ENCODE assay signal across 10 mouse cellular contexts in genomic region chr5:114482587-114483011, GRCm38 (mm10). TPM values are rescaled to one million over a fixed set of nuclear protein-coding genes. Genes with fewer than 3 reads are reported as not detected.
A peak's percentile ranks its signal among the peaks of the same experiment; 100 is the strongest.
DNase-seq lines count a peak whose midpoint lies in the region; ATAC-seq and TF ChIP-seq lines count a peak whose summit lies in the region.
"Had no signal": no experiment of that assay in that cellular context is flagged by ENCODE, and none has a peak within 500 bp of the region (broad histone marks: within the 10 kb centered on the region; RNA-seq: fewer than 3 reads in every experiment).

No protein-coding gene starts in this region.

- no peak for TF ChIP-seq EP300 in CH12.LX (IDR thresholded peaks at IDR 0.05; ENCODE audit: low read length)

- no peaks in the 10 kb centered on the region for H3K79me2 ChIP-seq in CH12.LX (replicated peaks; ENCODE audit: control insufficient read depth, extremely low read depth, insufficient read depth, poor library complexity, severe bottlenecking)

- TF ChIP-seq POLR2A in CH12.LX (IDR thresholded peaks at IDR 0.05; ENCODE audit: low read depth, low read length): no peak

- no peaks in the 10 kb centered on the region for H3K36me3 ChIP-seq in heart, embryonic 13.5 days
- H3K36me3 ChIP-seq in heart, embryonic 12.5 days: no peaks in the 10 kb centered on the region
- no peaks in the 10 kb centered on the region for H3K36me3 ChIP-seq in CH12.LX (replicated peaks in 1 of 2; ENCODE audit: control insufficient read depth in 1 of 2, insufficient read depth in 1 of 2, low read length in 1 of 2)
- no peaks in the 10 kb centered on the region for H3K36me3 ChIP-seq in forebrain, embryonic 12.5 days (replicated peaks)
- no peaks in the 10 kb centered on the region for H3K36me3 ChIP-seq in neural tube, embryonic 11.5 days (ENCODE audit: control insufficient read depth, insufficient read depth, low read length)

- H3K4me1 ChIP-seq in heart, embryonic 13.5 days: peaks cover 5% of the 10 kb centered on the region; the same call in 1 of the 2 replicates
- no peaks in the 10 kb centered on the region for H3K4me1 ChIP-seq in heart, embryonic 12.5 days (replicated peaks)
- H3K4me1 ChIP-seq in CH12.LX (ENCODE audit: control insufficient read depth in 1 of 2, insufficient read depth in 2 of 2): peaks cover 7 to 27% of the 10 kb centered on the region in 2 experiments
- H3K4me1 ChIP-seq in forebrain, embryonic 12.5 days: peaks cover 20% of the 10 kb centered on the region
- H3K4me1 ChIP-seq in neural tube, embryonic 11.5 days (ENCODE audit: control insufficient read depth, insufficient read depth, low read length): peaks cover 4% of the 10 kb centered on the region

- no peak overlapping the region for H3K9ac ChIP-seq in heart, embryonic 13.5 days
- no peak overlapping the region for H3K9ac ChIP-seq in heart, embryonic 12.5 days
- no peak overlapping the region for H3K9ac ChIP-seq in CH12.LX (ENCODE audit: insufficient read depth, low read depth)
- H3K9ac ChIP-seq in forebrain, embryonic 12.5 days: peak overlapping the region; percentile 17; the same call in 1 of the 2 replicates
- no peak overlapping the region for H3K9ac ChIP-seq in neural tube, embryonic 11.5 days (ENCODE audit: low read length)

- no peak for TF ChIP-seq CTCF in CH12.LX (conservative IDR thresholded peaks at IDR 0.05 in 1 of 2, IDR thresholded peaks at IDR 0.05 in 1 of 2; ENCODE audit: low read depth in 2 of 2, low read length in 2 of 2)

- dilution Hi-C loops in CH12.LX (cut with MboI; ENCODE audit: extremely low pct_ligation_motif_present, extremely low pct_unique_long_range_greater_than_20kb, low sequenced_read_pairs): no loop called here

- DNase-seq in CH12.LX (ENCODE audit: extremely low read depth): peak; percentile 81
- peak; percentile 51 for DNase-seq in neural tube, embryonic 11.5 days (ENCODE audit: low spot score)
- DNase-seq in ovary, postnatal 36 days (ENCODE audit: low spot score): no peak
- no peak for DNase-seq in cerebellum, adult 8-10 months
- no peak for DNase-seq in gastrocnemius, postnatal 10 days
- DNase-seq: adrenal gland, postnatal 25 days had no signal

- no peak overlapping the region for H3K4me3 ChIP-seq in heart, embryonic 13.5 days
- H3K4me3 ChIP-seq in heart, embryonic 12.5 days: no peak overlapping the region
- peak overlapping the region in 1 of 3 experiments; percentile 11 for H3K4me3 ChIP-seq in CH12.LX (replicated peaks in 1 of 3; ENCODE audit: low read depth in 2 of 3, low read length in 2 of 3, poor library complexity in 1 of 3)
- H3K4me3 ChIP-seq in forebrain, embryonic 12.5 days (replicated peaks): no peak overlapping the region
- H3K4me3 ChIP-seq in neural tube, embryonic 11.5 days (ENCODE audit: low read depth, low read length): no peak overlapping the region
- H3K4me3 ChIP-seq: left cerebral cortex, adult 2 months had no signal

- H3K27me3 ChIP-seq in heart, embryonic 13.5 days (replicated peaks): no peaks in the 10 kb centered on the region
- no peaks in the 10 kb centered on the region for H3K27me3 ChIP-seq in heart, embryonic 12.5 days (replicated peaks)
- peaks cover 18% of the 10 kb centered on the region for H3K27me3 ChIP-seq in CH12.LX (replicated peaks)
- peaks cover 16% of the 10 kb centered on the region; the same call in 1 of the 2 replicates for H3K27me3 ChIP-seq in forebrain, embryonic 12.5 days
- H3K27me3 ChIP-seq in neural tube, embryonic 11.5 days (ENCODE audit: control insufficient read depth, insufficient read depth, low read length): no peaks in the 10 kb centered on the region

- no peak overlapping the region for H3K27ac ChIP-seq in heart, embryonic 13.5 days (replicated peaks)
- H3K27ac ChIP-seq in heart, embryonic 12.5 days (ENCODE audit: poor library complexity, severe bottlenecking): no peak overlapping the region
- H3K27ac ChIP-seq in CH12.LX (ENCODE audit: insufficient read depth, low read depth): no peak overlapping the region
- peak overlapping the region; percentile 65 for H3K27ac ChIP-seq in forebrain, embryonic 12.5 days
- no peak overlapping the region for H3K27ac ChIP-seq in neural tube, embryonic 11.5 days (ENCODE audit: low read depth, low read length)
- H3K27ac ChIP-seq: left cerebral cortex, adult 2 months had no signal

- no peak for ATAC-seq in heart, embryonic 13.5 days (ENCODE audit: extremely low read depth, insufficient number of reproducible peaks, low FRiP score, low TSS enrichment)
- no peak for ATAC-seq in heart, embryonic 12.5 days (ENCODE audit: insufficient number of reproducible peaks, low FRiP score)
- ATAC-seq in forebrain, embryonic 12.5 days (ENCODE audit: low FRiP score): peak; percentile 83
- peak; percentile 61 for ATAC-seq in neural tube, embryonic 11.5 days (ENCODE audit: insufficient read depth, low FRiP score, low TSS enrichment)

- TF ChIP-seq RAD21 in CH12.LX (IDR thresholded peaks at IDR 0.05; ENCODE audit: low read depth, low read length): no peak

- WGBS in heart, embryonic 13.5 days: 35% methylated on average over 14 of the region's 14 CpGs
- WGBS in heart, embryonic 12.5 days: 33% methylated on average over 14 of the region's 14 CpGs
- WGBS in forebrain, embryonic 12.5 days: 4% methylated on average over 14 of the region's 14 CpGs
- WGBS in neural tube, embryonic 11.5 days: 4% methylated on average over 14 of the region's 14 CpGs

- in situ Hi-C loops in CH12.LX (cut with MboI; ENCODE audit: low pct_ligation_motif_present, low pct_unique_long_range_greater_than_20kb, low sequenced_read_pairs): loop anchor here (10.0 kb wide), 1 partner anchor 132 kb away; no protein-coding TSS in a partner anchor

- H3K9me3 ChIP-seq in heart, embryonic 13.5 days: no peaks in the 10 kb centered on the region
- H3K9me3 ChIP-seq in heart, embryonic 12.5 days (replicated peaks): no peaks in the 10 kb centered on the region
- H3K9me3 ChIP-seq in CH12.LX (replicated peaks; ENCODE audit: low read length): peaks cover 10% of the 10 kb centered on the region
- H3K9me3 ChIP-seq in forebrain, embryonic 12.5 days: no peaks in the 10 kb centered on the region
- H3K9me3 ChIP-seq in neural tube, embryonic 11.5 days (ENCODE audit: control insufficient read depth, low read length): no peaks in the 10 kb centered on the region

- 0 out of 2 replicates have a peak overlapping the region, but pooled peaks have one; percentile 11 for H3K4me2 ChIP-seq in heart, embryonic 13.5 days
- H3K4me2 ChIP-seq in heart, embryonic 12.5 days: no peak overlapping the region
- H3K4me2 ChIP-seq in CH12.LX (ENCODE audit: insufficient read depth, low read depth, poor library complexity, severe bottlenecking): peak overlapping the region; percentile 33; the same call in 1 of the 2 replicates
- peak overlapping the region; percentile 33 for H3K4me2 ChIP-seq in forebrain, embryonic 12.5 days
- H3K4me2 ChIP-seq in neural tube, embryonic 11.5 days (ENCODE audit: low read depth): 0 out of 2 replicates have a peak overlapping the region, but pooled peaks have one; percentile 10

TF ChIP-seq in CH12.LX, 34 proteins besides CTCF, POLR2A, EP300 and RAD21:
- peak; percentile 56 for TF ChIP-seq TCF12 (IDR thresholded peaks at IDR 0.05; ENCODE audit: low read depth, low read length)
- no peak for TF ChIP-seq JUND (conservative IDR thresholded peaks at IDR 0.05; ENCODE audit: low read depth, low read length)
- peak; percentile 45; the same call in 1 of the 2 replicates for TF ChIP-seq MAZ (IDR thresholded peaks at IDR 0.05; ENCODE audit: low read depth, low read length)
- peak; percentile 63 for TF ChIP-seq MAX (IDR thresholded peaks at IDR 0.05; ENCODE audit: low read length)
- no peak for TF ChIP-seq ZC3H11A (IDR thresholded peaks at IDR 0.05; ENCODE audit: low read depth, low read length)

RNA-seq across cellular contexts. Expression of gene Mvk, which starts 38.5 kb away (rescaled TPM):
- polyA plus RNA-seq in heart, embryonic 13.5 days (2015; fragmentation: Nextera tagmentation; extraction: Ambion mirVana): 20.1 and 21.0 TPM in 2 replicates
- polyA plus RNA-seq in heart, embryonic 12.5 days (2016; fragmentation: Nextera tagmentation; extraction: Ambion mirVana): 23.3 and 24.3 TPM in 2 replicates
- total RNA-seq in CH12.LX (2012; rRNA removed): 21.4 and 24.2 TPM in 2 replicates
- 26.3 and 27.9 TPM in 2 replicates for total RNA-seq in CH12.LX (2014; rRNA removed)
- polyA plus RNA-seq in CH12.LX (2012; ENCODE audit: insufficient read length, low read depth): 20.1 and 21.0 TPM in 2 replicates
- polyA plus RNA-seq in forebrain, embryonic 12.5 days (2016; fragmentation: Nextera tagmentation; extraction: Ambion mirVana): 50.3 and 52.0 TPM in 2 replicates
- polyA plus RNA-seq in neural tube, embryonic 11.5 days (2014; fragmentation: Nextera tagmentation; extraction: Ambion mirVana): 64.1 and 66.5 TPM in 2 replicates
- 10 to 100 TPM; 13.8 to 15.1 TPM for total RNA-seq in gastrocnemius, postnatal 10 days (2021)

RNA-seq across cellular contexts. Expression of gene Mmab, which starts 38.7 kb away (rescaled TPM):
- polyA plus RNA-seq in heart, embryonic 13.5 days (2015; fragmentation: Nextera tagmentation; extraction: Ambion mirVana): 22.8 and 24.4 TPM in 2 replicates
- polyA plus RNA-seq in heart, embryonic 12.5 days (2016; fragmentation: Nextera tagmentation; extraction: Ambion mirVana): 27.8 and 29.2 TPM in 2 replicates
- total RNA-seq in CH12.LX (2012; rRNA removed) (9.5 and 10.9 TPM in 2 replicates), CH12.LX (2014; rRNA removed) (8.3 and 9.3 TPM in 2 replicates)
- 14.4 and 15.2 TPM in 2 replicates for polyA plus RNA-seq in CH12.LX (2012; ENCODE audit: insufficient read length, low read depth)
- 25.9 and 29.4 TPM in 2 replicates for polyA plus RNA-seq in forebrain, embryonic 12.5 days (2016; fragmentation: Nextera tagmentation; extraction: Ambion mirVana)
- 25.1 and 29.2 TPM in 2 replicates for polyA plus RNA-seq in neural tube, embryonic 11.5 days (2014; fragmentation: Nextera tagmentation; extraction: Ambion mirVana)
- 10 to 100 TPM; 10.4 to 11.0 TPM for total RNA-seq in gastrocnemius, postnatal 10 days (2021)

Comparison
In these comparisons a context has a peak if more than half of its experiments do, and no peak if none do; other contexts are left out.
1. ATAC-seq: peak in forebrain, embryonic 12.5 days (single experiment) and neural tube, embryonic 11.5 days (single experiment); none in heart, embryonic 13.5 days (single experiment) and heart, embryonic 12.5 days (single experiment).
2. DNase-seq: peak in CH12.LX (single experiment) and neural tube, embryonic 11.5 days (single experiment); none in ovary, postnatal 36 days (single experiment), cerebellum, adult 8-10 months (single experiment) and gastrocnemius, postnatal 10 days (single experiment).